Mouse (Mus musculus): ENCODE data around the gene Capn11. TPM values are rescaled to one million over a fixed set of nuclear protein-coding genes. Genes with fewer than 3 reads are reported as not detected.

The Capn11 gene
- total and polyA plus RNA-seq, 3 experiments: 0.03 TPM; not detected in 2

- Histone ChIP-seq H3K9me3 (replicated peaks; ENCODE audit: insufficient read depth, low read length) (no peaks in the 10 kb centered on the region), H3K9ac (ENCODE audit: control insufficient read depth, low read depth, low read length, poor library complexity, severe bottlenecking) (no peak overlapping the region), H3K27me3 (ENCODE audit: control insufficient read depth in 1 of 2, insufficient read depth in 2 of 2, low read length in 2 of 2) (no peaks in the 10 kb centered on the region), H3K4me3 (ENCODE audit: control insufficient read depth in 1 of 2, insufficient read depth in 1 of 2, low read depth in 2 of 2, low read length in 2 of 2) (peak overlapping the region; percentile 26 to 38; a peak in 2 of 4 replicates), H3K27ac (ENCODE audit: control insufficient read depth, low read depth, low read length) (no peak overlapping the region), H3K36me3 (ENCODE audit: control insufficient read depth in 1 of 2, insufficient read depth in 2 of 2, low read length in 2 of 2) (peaks cover 0 to 22% of the 10 kb centered on the region in 2 experiments; a peak in 2 of 4 replicates), H3K4me1 (ENCODE audit: control insufficient read depth in 1 of 2, insufficient read depth in 2 of 2, low read length in 2 of 2) (peaks cover 12 to 21% of the 10 kb centered on the region in 2 experiments), H3K79me2 (ENCODE audit: control insufficient read depth, insufficient read depth, low read length, poor library complexity) (no peaks in the 10 kb centered on the region)
- 0 out of 2 replicates have a peak, but pooled peaks have one; percentile 4 for TF ChIP-seq TCF12 (IDR thresholded peaks at IDR 0.05; ENCODE audit: low read depth, low read length)
- TF ChIP-seq EP300 (IDR thresholded peaks at IDR 0.05; ENCODE audit: low read depth in 1 of 2, low read length in 2 of 2): peak in 1 of 2 experiments; percentile 36; a peak in 1 of 4 replicates
- TF ChIP-seq SIN3A (IDR thresholded peaks at IDR 0.05; ENCODE audit: low read length): peak; percentile 54; the same call in 1 of the 2 replicates
- TF ChIP-seq GATA1 (IDR thresholded peaks at IDR 0.05; ENCODE audit: low read depth, low read length): no peak
- peak; percentile 59 for DNase-seq (ENCODE audit: low read depth, low spot score)
Observed at GRCm38 (mm10) chr17:45610144-45610866, 48.8 kb downstream of the Capn11 start.

GRCm38 (mm10) chr17:45608396-45608795, 50.7 kb downstream of the Capn11 start:
- peaks cover 0 to 22% of the 10 kb centered on the region in 2 experiments; a peak in 2 of 4 replicates for H3K36me3 ChIP-seq (ENCODE audit: control insufficient read depth in 1 of 2, insufficient read depth in 2 of 2, low read length in 2 of 2)
- no peaks in the 10 kb centered on the region for H3K27me3 ChIP-seq (ENCODE audit: control insufficient read depth in 1 of 2, insufficient read depth in 2 of 2, low read length in 2 of 2)
- H3K27ac ChIP-seq (ENCODE audit: control insufficient read depth, low read depth, low read length): no peak overlapping the region
- no peak overlapping the region for H3K4me3 ChIP-seq (ENCODE audit: control insufficient read depth in 1 of 2, insufficient read depth in 1 of 2, low read depth in 2 of 2, low read length in 2 of 2)
- H3K79me2 ChIP-seq (ENCODE audit: control insufficient read depth, insufficient read depth, low read length, poor library complexity): no peaks in the 10 kb centered on the region
- no peaks in the 10 kb centered on the region for H3K9me3 ChIP-seq (replicated peaks; ENCODE audit: insufficient read depth, low read length)
- H3K4me1 ChIP-seq (ENCODE audit: control insufficient read depth in 1 of 2, insufficient read depth in 2 of 2, low read length in 2 of 2): peaks cover 12 to 21% of the 10 kb centered on the region in 2 experiments
- TF ChIP-seq POLR2AphosphoS2 (IDR thresholded peaks at IDR 0.05; ENCODE audit: low read length): no peak
- TF ChIP-seq MXI1 (IDR thresholded peaks at IDR 0.05; ENCODE audit: low read depth, low read length): no peak
- TF ChIP-seq ZKSCAN1 (IDR thresholded peaks at IDR 0.05; ENCODE audit: low read depth, low read length): no peak
- TF ChIP-seq NELFE (IDR thresholded peaks at IDR 0.05; ENCODE audit: low read depth, low read length): no peak
- no peak for TF ChIP-seq ZNF384 (IDR thresholded peaks at IDR 0.05; ENCODE audit: low read depth, low read length)
- no peak for TF ChIP-seq EP300 (IDR thresholded peaks at IDR 0.05; ENCODE audit: low read depth in 1 of 2, low read length in 2 of 2)
- no peak for TF ChIP-seq RCOR1 (IDR thresholded peaks at IDR 0.05; ENCODE audit: low read depth, low read length)
- no peak for TF ChIP-seq MEF2A (IDR thresholded peaks at IDR 0.05; ENCODE audit: extremely low read depth, insufficient replicate concordance, low read depth, low read length, poor library complexity, severe bottlenecking)
- TF ChIP-seq ELF1 (IDR thresholded peaks at IDR 0.05; ENCODE audit: low read depth, low read length): no peak
- TF ChIP-seq MAX (IDR thresholded peaks at IDR 0.05; ENCODE audit: low read length): no peak
- TF ChIP-seq POLR2A (IDR thresholded peaks at IDR 0.05; ENCODE audit: control insufficient read depth in 1 of 2, insufficient read depth in 1 of 2, low read depth in 1 of 2, low read length in 2 of 2, poor library complexity in 1 of 2): no peak
- no peak for TF ChIP-seq MAFK (IDR thresholded peaks at IDR 0.05; ENCODE audit: borderline replicate concordance, low read depth, low read length)
- TF ChIP-seq CHD1 (IDR thresholded peaks at IDR 0.05; ENCODE audit: low read depth, low read length): no peak
- TF ChIP-seq USF1 (IDR thresholded peaks at IDR 0.05; ENCODE audit: low read depth, low read length): no peak
- TF ChIP-seq MYC (IDR thresholded peaks at IDR 0.05; ENCODE audit: low read depth, low read length): no peak
- TF ChIP-seq ETS1 (IDR thresholded peaks at IDR 0.05; ENCODE audit: low read depth, low read length): no peak
- no peak for TF ChIP-seq NRF1 (IDR thresholded peaks at IDR 0.05; ENCODE audit: insufficient read depth, low read depth, low read length, poor library complexity, severe bottlenecking)
- no peak for TF ChIP-seq TAL1 (IDR thresholded peaks at IDR 0.05; ENCODE audit: low read length)
- no peak for TF ChIP-seq MAZ (IDR thresholded peaks at IDR 0.05; ENCODE audit: low read depth, low read length)
- DNase-seq (ENCODE audit: low read depth, low spot score): no peak
- H3K9ac ChIP-seq (ENCODE audit: control insufficient read depth, low read depth, low read length, poor library complexity, severe bottlenecking): no peak overlapping the region
